Mouse (Mus musculus): ENCODE data around the gene Sppl2a. TPM values are rescaled to one million over a fixed set of nuclear protein-coding genes. Genes with fewer than 3 reads are reported as not detected.
A peak's percentile ranks its signal among the peaks of the same experiment; 100 is the strongest.

The Sppl2a gene
- polyA plus RNA-seq, 1 experiment from 2014 or later = 34.6 TPM

Small RNAs within 50 kb of the gene (microRNA-seq; reads per million reads assigned to microRNA genes)
- 2.1 reads per million, percentile 2 among the genes with 10 or more reads in this experiment for gene Mir3473g

Other genes with a start within 250 kb of the Sppl2a start
- 28.6 and 28.7 TPM in 2 replicates for gene Usp8, start 225.9 kb downstream of the Sppl2a start, polyA plus RNA-seq (2015; fragmentation: Nextera tagmentation; extraction: Ambion mirVana)
- gene Usp50, start 149.8 kb downstream of the Sppl2a start, polyA plus RNA-seq (2015; fragmentation: Nextera tagmentation; extraction: Ambion mirVana) = 2.6 and 2.7 TPM in 2 replicates
- 41.3 and 43.6 TPM in 2 replicates for gene Trpm7, start 57.0 kb downstream of the Sppl2a start, polyA plus RNA-seq (2015; fragmentation: Nextera tagmentation; extraction: Ambion mirVana)
- gene Ap4e1, start 75.5 kb upstream of the Sppl2a start, polyA plus RNA-seq (2015; fragmentation: Nextera tagmentation; extraction: Ambion mirVana) = 11.8 and 13.0 TPM in 2 replicates
- gene Blvra, start 137.4 kb upstream of the Sppl2a start, polyA plus RNA-seq (2015; fragmentation: Nextera tagmentation; extraction: Ambion mirVana) = 22.8 TPM in 2 replicates
- 35.5 and 35.8 TPM in 2 replicates for gene Ncaph, start 200.7 kb upstream of the Sppl2a start, polyA plus RNA-seq (2015; fragmentation: Nextera tagmentation; extraction: Ambion mirVana)
- 8.7 TPM in 2 replicates for gene Itpripl1, start 210.2 kb upstream of the Sppl2a start, polyA plus RNA-seq (2015; fragmentation: Nextera tagmentation; extraction: Ambion mirVana)